Mouse (Mus musculus): ENCODE results near the gene Tmem116.

GRCm38 (mm10) chr5:121444870-121445269 lies 6.8 kb upstream of the Tmem116 start:
- TF ChIP-seq CTCF (IDR thresholded peaks at IDR 0.05; ENCODE audit: low read depth), result no peak
- no peak for TF ChIP-seq EP300 (IDR thresholded peaks at IDR 0.05; ENCODE audit: low read depth)
